Mouse (Mus musculus) midbrain, postnatal 0 days (tissue): Measurements from ENCODE around the gene Mlh1. TPM values are rescaled to one million over a fixed set of nuclear protein-coding genes. Genes with fewer than 3 reads are reported as not detected.

ENCODE experiments used
- ATAC-seq: fragments of 200-750 bp; cut with Nextera tagmentation; 2 replicates; pipeline ENCODE4 v1.8.0; 2017; ENCODE audit warnings: moderate number of reproducible peaks, mild to moderate bottlenecking, moderate TSS enrichment, moderate library complexity; ENCODE audit not compliant: low FRiP score
- DNase-seq: peaks from one replicate; pipeline ENCODE4 v3.0.0-alpha.2; 2015; ENCODE audit warnings: low spot score
- H3K27ac ChIP-seq: fragments of 300-500 bp; sonication (generic); 2 replicates; pipeline ENCODE4 v1.5.1; 2014; ENCODE audit warnings: low read depth, mild to moderate bottlenecking, low read length, mixed read lengths
- H3K27me3 ChIP-seq: fragments of 300-500 bp; sonication (generic); 2 replicates; pipeline ENCODE4 v1.6.1; 2014; ENCODE audit warnings: low read length, control low read depth, mixed read lengths; ENCODE audit not compliant: insufficient read depth
- H3K36me3 ChIP-seq: fragments of 300-500 bp; sonication (generic); 2 replicates; pipeline ENCODE4 v1.6.1; 2014; ENCODE audit warnings: low read length, control low read depth, mixed read lengths; ENCODE audit not compliant: insufficient read depth
- H3K4me1 ChIP-seq: fragments of 300-500 bp; sonication (generic); 2 replicates; pipeline ENCODE4 v1.6.1; 2014; ENCODE audit warnings: mild to moderate bottlenecking, control low read depth, antibody characterized with exemption, low read length, mixed read lengths; ENCODE audit not compliant: insufficient read depth
- H3K4me2 ChIP-seq: fragments of 300-500 bp; sonication (generic); 2 replicates; pipeline ENCODE4 v1.6.1; 2014; ENCODE audit warnings: low read depth, mild to moderate bottlenecking, low read length, mixed read lengths; ENCODE audit not compliant: poor library complexity, severe bottlenecking
- H3K4me3 ChIP-seq: fragments of 300-500 bp; sonication (generic); 2 replicates; pipeline ENCODE4 v1.5.1; 2014; ENCODE audit warnings: low read depth, mild to moderate bottlenecking, low read length, moderate library complexity
- H3K9ac ChIP-seq: fragments of 300-500 bp; sonication (generic); replicated peaks from 2 replicates; pipeline ENCODE4 v1.6.1; 2014; ENCODE audit warnings: mild to moderate bottlenecking, low read length, moderate library complexity, mixed read lengths; ENCODE audit not compliant: poor library complexity, severe bottlenecking
- H3K9me3 ChIP-seq: fragments of 300-500 bp; sonication (generic); 2 replicates; pipeline ENCODE4 v1.6.1; 2016; ENCODE audit warnings: low read length, control low read depth
- CTCF ChIP-seq: IDR thresholded peaks from 2 replicates; pipeline ENCODE4 v1.5.1; 2016; ENCODE audit warnings: antibody characterized with exemption, mild to moderate bottlenecking
- WGBS: fragments of 180-500 bp; shearing (Covaris S2); extraction: QIAGEN DNeasy Blood & Tissue Kit; methylation state at CpG from one replicate; pipeline ENCODE4 v1.1.7; 2014; 5-methylcytosine and 5-hydroxymethylcytosine counted together
- polyA plus RNA-seq: library from polyadenylated mRNA; unstranded; fragments of >200 nt; fragmentation: Nextera tagmentation; extraction: Ambion mirVana; gene quantifications from 2 replicates; pipeline ENCODE4 v1.2.1, GENCODE M21; 2015
- total RNA-seq: library from RNA; depleted of rRNA; stranded (reverse); fragments of >200 nt; gene quantifications from 2 replicates; pipeline ENCODE4 v1.2.3, GENCODE M21; 2014

The Mlh1 gene
- total and polyA plus RNA-seq, 2 experiments from 2014 or later = 12.6 to 20.4 TPM

DNA sequence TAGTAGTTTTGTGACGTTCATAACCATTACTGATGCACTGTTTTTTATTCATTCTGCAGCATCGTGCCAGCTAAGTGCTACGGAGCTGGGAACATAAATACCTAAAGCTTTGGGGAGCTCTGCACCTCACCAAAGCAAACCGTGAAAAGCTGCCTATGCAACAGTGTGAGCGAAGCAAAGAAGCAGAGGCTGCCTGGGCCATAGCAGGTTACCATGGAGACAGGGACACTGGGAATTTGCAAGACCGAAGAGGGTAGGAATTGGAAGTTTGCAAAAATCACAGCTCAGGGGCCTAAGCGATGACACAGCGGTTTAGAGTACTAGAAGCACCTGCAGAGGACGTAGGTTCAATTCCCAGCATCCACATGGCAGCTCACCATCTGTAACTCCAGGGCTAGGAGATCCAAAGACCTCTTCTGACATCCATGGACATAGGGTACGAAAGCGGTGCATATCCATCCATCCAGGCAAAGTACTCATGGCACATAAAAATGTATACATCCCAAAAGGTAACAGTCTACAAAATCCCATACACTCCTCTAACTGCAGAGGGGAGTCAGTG, 19.0 kb upstream of the Mlh1 start:
- 39% methylated on average over 11 of the region's 11 CpGs for WGBS

DNA sequence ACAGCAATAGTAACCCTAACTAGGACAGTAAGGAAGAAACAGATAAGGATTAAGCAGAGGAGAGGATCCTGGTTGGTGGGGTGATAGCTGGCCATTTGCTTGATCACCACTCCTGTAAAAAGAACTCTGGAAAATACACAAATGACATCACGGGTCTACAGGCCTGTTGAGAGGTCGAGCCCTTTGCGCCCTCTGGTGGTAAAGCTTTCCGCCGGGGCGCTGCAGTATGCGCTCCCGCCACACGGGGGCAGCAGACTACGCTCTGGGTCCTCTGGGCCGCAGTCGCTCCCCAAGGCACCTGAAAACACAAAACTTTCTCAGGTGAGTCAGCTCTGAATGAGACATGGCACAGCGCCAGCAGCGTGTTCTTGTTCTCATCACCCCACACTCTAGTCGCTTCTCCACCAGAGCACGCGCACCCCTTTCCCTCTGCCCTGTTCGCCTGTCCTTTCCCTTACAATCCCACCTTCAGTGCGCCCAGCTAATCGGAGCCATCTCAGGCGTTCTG, 18.3 kb upstream of the Mlh1 start:
- Histone ChIP-seq H3K4me2 (peak overlapping the region; percentile 27), H3K4me3 (no peak overlapping the region), H3K9me3 (no peaks in the 10 kb centered on the region), H3K27me3 (no peaks in the 10 kb centered on the region), H3K36me3 (no peaks in the 10 kb centered on the region), H3K4me1 (peaks cover 6% of the 10 kb centered on the region; the same call in 1 of the 2 replicates), H3K9ac (no peak overlapping the region), H3K27ac (peak overlapping the region; percentile 49)
- ATAC-seq = peak; percentile 49; the same call in 1 of the 2 replicates
- TF ChIP-seq CTCF = peak; percentile 100
- 14% methylated on average over 21 of the region's 21 CpGs for WGBS
- DNase-seq = peak; percentile 87

More for the DNA sequence above, 19.0 kb upstream of the Mlh1 start:
- peak overlapping the region; percentile 27; the same call in 1 of the 2 replicates for H3K4me2 ChIP-seq
- DNase-seq (no peak), ATAC-seq (peak; percentile 45; the same call in 1 of the 2 replicates)
- TF ChIP-seq CTCF = no peak
- H3K27ac ChIP-seq = peak overlapping the region; percentile 49; the same call in 1 of the 2 replicates
- no peaks in the 10 kb centered on the region for H3K27me3 ChIP-seq
- H3K4me1 ChIP-seq = peaks cover 4% of the 10 kb centered on the region; the same call in 1 of the 2 replicates
- no peaks in the 10 kb centered on the region for H3K9me3 ChIP-seq
- no peaks in the 10 kb centered on the region for H3K36me3 ChIP-seq
- H3K9ac ChIP-seq = no peak overlapping the region
- no peak overlapping the region for H3K4me3 ChIP-seq

DNA sequence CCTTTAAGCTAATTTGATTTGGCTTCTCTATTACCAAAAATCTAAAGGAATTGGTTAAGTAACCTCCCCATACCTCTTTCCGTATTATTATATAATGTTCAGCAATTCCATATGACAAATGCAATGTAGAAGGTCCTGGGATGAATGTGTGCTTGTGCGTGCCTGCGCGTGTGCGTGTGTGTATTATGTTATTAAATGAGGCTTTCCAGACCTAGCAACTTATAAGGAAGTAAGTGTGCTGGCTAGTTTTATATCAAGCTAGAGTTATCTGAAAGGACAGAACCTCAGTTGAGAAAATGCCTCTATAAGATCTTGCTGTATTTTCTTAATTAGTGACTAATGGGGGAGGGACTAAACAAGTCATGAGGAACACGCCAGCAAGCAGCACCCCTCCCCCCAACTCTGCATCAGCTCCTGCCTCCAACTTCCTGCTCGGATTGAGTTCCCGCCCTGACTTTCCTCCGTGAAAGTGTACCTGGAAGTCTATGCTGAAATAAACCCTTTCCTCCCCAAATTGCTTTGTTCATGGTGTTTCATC, 17.8 kb upstream of the Mlh1 start:
- DNase-seq (no peak), ATAC-seq (0 out of 2 replicates have a peak, but pooled peaks have one; percentile 12)
- Histone ChIP-seq H3K4me1 (peaks cover 6% of the 10 kb centered on the region; the same call in 1 of the 2 replicates), H3K9ac (no peak overlapping the region), H3K4me2 (no peak overlapping the region), H3K27ac (no peak overlapping the region), H3K27me3 (no peaks in the 10 kb centered on the region), H3K36me3 (no peaks in the 10 kb centered on the region), H3K9me3 (no peaks in the 10 kb centered on the region), H3K4me3 (no peak overlapping the region)
- 57% methylated on average over 9 of the region's 9 CpGs for WGBS
- TF ChIP-seq CTCF = no peak

DNA sequence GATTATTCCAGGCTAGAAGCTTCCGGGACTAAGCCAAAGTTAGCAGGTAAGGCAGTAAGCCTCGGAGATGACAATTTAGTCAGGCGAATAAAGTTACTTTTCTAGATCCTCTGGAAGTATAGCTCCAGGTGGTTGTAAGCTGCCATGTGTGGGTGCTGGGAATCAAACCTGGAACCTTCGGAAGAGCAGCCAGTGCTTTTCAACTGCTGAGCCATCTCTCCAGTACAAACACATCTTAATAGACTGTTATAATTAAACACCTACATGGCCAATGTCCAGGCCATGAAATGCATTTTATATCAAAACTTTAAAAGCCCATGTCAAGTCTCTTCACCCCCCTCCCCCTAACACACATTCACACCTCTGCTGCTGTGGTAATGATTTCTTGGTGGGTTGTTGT, 16.4 kb upstream of the Mlh1 start:
- no peak for ATAC-seq
- no peak overlapping the region for H3K27ac ChIP-seq
- TF ChIP-seq CTCF = no peak
- H3K4me1 ChIP-seq = peaks cover 6% of the 10 kb centered on the region; the same call in 1 of the 2 replicates
- no peak overlapping the region for H3K4me2 ChIP-seq
- WGBS = 98% methylated on average over 4 of the region's 4 CpGs
- H3K9ac ChIP-seq = no peak overlapping the region
- H3K9me3 ChIP-seq = no peaks in the 10 kb centered on the region
- no peak for DNase-seq
- H3K27me3 ChIP-seq = no peaks in the 10 kb centered on the region
- H3K36me3 ChIP-seq = no peaks in the 10 kb centered on the region
- H3K4me3 ChIP-seq = no peak overlapping the region

DNA sequence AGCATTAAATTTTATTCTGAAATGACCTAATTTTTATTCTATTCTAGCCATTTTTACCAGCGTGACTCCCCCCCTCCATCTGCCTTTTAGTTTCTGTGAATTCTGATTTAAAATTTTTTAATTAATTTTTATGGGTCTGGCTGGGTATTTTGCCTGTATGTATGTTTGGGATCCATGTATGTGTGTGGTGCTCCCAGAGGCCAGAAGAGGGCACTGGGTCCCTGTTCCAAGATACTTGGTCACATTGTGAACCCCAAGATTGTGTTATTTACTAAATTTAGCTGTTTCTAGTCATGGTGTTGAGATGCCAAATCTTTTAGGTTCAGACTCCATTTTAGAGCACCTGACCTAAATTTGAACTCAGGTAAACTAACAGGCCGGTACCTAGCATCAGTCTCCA, 14.9 kb upstream of the Mlh1 start:
- H3K4me2 ChIP-seq = no peak overlapping the region
- peak; percentile 63 for TF ChIP-seq CTCF
- 69% methylated on average over 2 of the region's 2 CpGs for WGBS
- peak; percentile 17 for DNase-seq
- no peaks in the 10 kb centered on the region for H3K27me3 ChIP-seq
- no peak overlapping the region for H3K4me3 ChIP-seq
- H3K27ac ChIP-seq = no peak overlapping the region
- peaks cover 6% of the 10 kb centered on the region; the same call in 1 of the 2 replicates for H3K4me1 ChIP-seq
- no peak overlapping the region for H3K9ac ChIP-seq
- no peaks in the 10 kb centered on the region for H3K36me3 ChIP-seq
- no peak for ATAC-seq
- H3K9me3 ChIP-seq = no peaks in the 10 kb centered on the region

DNA sequence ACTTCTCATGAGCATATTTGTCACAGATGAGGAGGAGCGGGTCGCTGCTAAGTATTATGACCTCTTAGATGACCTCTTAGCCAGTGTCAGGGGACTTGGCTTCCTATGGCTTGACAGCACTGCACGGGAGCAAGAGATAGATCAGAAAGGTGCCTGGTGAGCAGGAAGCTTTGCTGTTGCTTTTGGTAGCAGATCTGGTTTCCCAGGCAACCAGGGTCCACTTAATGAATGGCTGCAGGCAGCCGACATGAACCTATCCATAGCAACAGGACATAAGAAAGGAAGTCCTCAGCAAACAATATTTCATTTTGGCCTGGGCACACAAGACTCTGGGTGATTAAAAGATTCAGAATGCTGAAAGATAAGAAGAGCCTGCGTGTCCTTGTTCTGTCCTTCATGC, 14.1 kb upstream of the Mlh1 start:
- no peak overlapping the region for H3K4me3 ChIP-seq
- no peak overlapping the region for H3K9ac ChIP-seq
- H3K36me3 ChIP-seq = no peaks in the 10 kb centered on the region
- TF ChIP-seq CTCF = no peak
- H3K4me2 ChIP-seq = peak overlapping the region; percentile 9; the same call in 1 of the 2 replicates
- H3K9me3 ChIP-seq = no peaks in the 10 kb centered on the region
- WGBS = 2% methylated on average over 5 of the region's 5 CpGs
- no peak for ATAC-seq
- peaks cover 6% of the 10 kb centered on the region; the same call in 1 of the 2 replicates for H3K4me1 ChIP-seq
- peak; percentile 52 for DNase-seq
- no peaks in the 10 kb centered on the region for H3K27me3 ChIP-seq
- H3K27ac ChIP-seq = peak overlapping the region; percentile 63; the same call in 1 of the 2 replicates
